Mouse (Mus musculus) large intestine, adult 2 months (tissue): ENCODE measurements around the gene Srcin1. TPM values are rescaled to one million over a fixed set of nuclear protein-coding genes. Genes with fewer than 3 reads are reported as not detected.

Experiments
- DNase-seq: peaks from one replicate; pipeline ENCODE4 v3.0.0-alpha.2; 2012; ENCODE audit warnings: low read depth, low spot score
- WGBS: fragments of 180-500 bp; shearing (Covaris S2); methylation state at CpG from one replicate; pipeline ENCODE4 v1.1.7; 2018; 5-methylcytosine and 5-hydroxymethylcytosine counted together
- polyA plus RNA-seq: library from polyadenylated mRNA; depleted of rRNA; stranded (reverse); fragments of >200 nt; gene quantifications from 2 replicates; pipeline ENCODE4 v1.2.3, GENCODE M21; 2012; rRNA removed

Gene Srcin1
- polyA plus RNA-seq = 0.14 and 0.19 TPM in 2 replicates

- WGBS = 9% methylated on average over 9 of the region's 9 CpGs
- no peak for DNase-seq
Observed at GRCm38 (mm10) chr11:97576136-97576906, at the start of gene Srcin1. TSS of gene Srcin1 (minus strand) at chr11:97576186.

- no peak for DNase-seq
- WGBS = 80% methylated on average over 5 of the region's 5 CpGs
Observed at GRCm38 (mm10) chr11:97625551-97625950, 49.6 kb upstream of the Srcin1 start.

- no peak for DNase-seq
- WGBS = 41% methylated on average over 9 of the region's 9 CpGs
Observed at GRCm38 (mm10) chr11:97623166-97623565, 47.2 kb upstream of the Srcin1 start.

GRCm38 (mm10) chr11:97622440-97622839 lies 46.5 kb upstream of the Srcin1 start:
- DNase-seq = no peak
- WGBS = 4% methylated on average over 6 of the region's 6 CpGs

- 62% methylated on average over 5 of the region's 5 CpGs for WGBS
- DNase-seq = no peak
Observed at GRCm38 (mm10) chr11:97619391-97619795, 43.4 kb upstream of the Srcin1 start.

- WGBS = 26% methylated on average over 11 of the region's 11 CpGs
- no peak for DNase-seq
Observed at GRCm38 (mm10) chr11:97618368-97618767, 42.4 kb upstream of the Srcin1 start.

GRCm38 (mm10) chr11:97615276-97615675 lies 39.3 kb upstream of the Srcin1 start:
- WGBS = 80% methylated on average over 4 of the region's 4 CpGs

GRCm38 (mm10) chr11:97611076-97611475 lies 35.1 kb upstream of the Srcin1 start:
- 23% methylated on average over 8 of the region's 8 CpGs for WGBS
- no peak for DNase-seq

More at GRCm38 (mm10) chr11:97615276-97615675, 39.3 kb upstream of the Srcin1 start:
- DNase-seq = no peak

GRCm38 (mm10) chr11:97609743-97610142 lies 33.8 kb upstream of the Srcin1 start:
- DNase-seq = no peak
- WGBS = 73% methylated on average over 13 of the region's 13 CpGs

- WGBS = 57% methylated on average over 4 of the region's 4 CpGs
- no peak for DNase-seq
Observed at GRCm38 (mm10) chr11:97608933-97609332, 32.9 kb upstream of the Srcin1 start.

GRCm38 (mm10) chr11:97607056-97607725 lies 31.2 kb upstream of the Srcin1 start:
- DNase-seq = no peak
- WGBS = 95% methylated on average over 8 of the region's 8 CpGs

GRCm38 (mm10) chr11:97603891-97604290 lies 27.9 kb upstream of the Srcin1 start:
- no peak for DNase-seq
- 20% methylated on average over 10 of the region's 10 CpGs for WGBS

- 30% methylated on average over 6 of the region's 6 CpGs for WGBS
Observed at GRCm38 (mm10) chr11:97602223-97602622, 26.2 kb upstream of the Srcin1 start.

GRCm38 (mm10) chr11:97599104-97599503 lies 23.1 kb upstream of the Srcin1 start:
- WGBS = 79% methylated on average over 8 of the region's 8 CpGs

More at GRCm38 (mm10) chr11:97602223-97602622, 26.2 kb upstream of the Srcin1 start:
- DNase-seq = no peak

GRCm38 (mm10) chr11:97597945-97598691 lies 22.1 kb upstream of the Srcin1 start:
- 67% methylated on average over 10 of the region's 10 CpGs for WGBS
- DNase-seq = no peak

More at GRCm38 (mm10) chr11:97599104-97599503, 23.1 kb upstream of the Srcin1 start:
- no peak for DNase-seq

GRCm38 (mm10) chr11:97594136-97594535 lies 18.1 kb upstream of the Srcin1 start:
- no peak for DNase-seq
- 18% methylated on average over 6 of the region's 6 CpGs for WGBS

GRCm38 (mm10) chr11:97591910-97592309 lies 15.9 kb upstream of the Srcin1 start:
- DNase-seq = no peak
- 35% methylated on average over 5 of the region's 5 CpGs for WGBS

GRCm38 (mm10) chr11:97590227-97590960 lies 14.4 kb upstream of the Srcin1 start:
- DNase-seq = no peak
- 44% methylated on average over 24 of the region's 24 CpGs for WGBS

GRCm38 (mm10) chr11:97589216-97589615 lies 13.2 kb upstream of the Srcin1 start:
- WGBS = 27% methylated on average over 10 of the region's 10 CpGs
- DNase-seq = no peak
